Mouse (Mus musculus): ENCODE measurements around the gene Eno1. TPM values are rescaled to one million over a fixed set of nuclear protein-coding genes. Genes with fewer than 3 reads are reported as not detected.

The Eno1 gene
- total and polyA plus RNA-seq, 3 experiments, result 1,109 to 1,985 (median 1,272) TPM

DNA sequence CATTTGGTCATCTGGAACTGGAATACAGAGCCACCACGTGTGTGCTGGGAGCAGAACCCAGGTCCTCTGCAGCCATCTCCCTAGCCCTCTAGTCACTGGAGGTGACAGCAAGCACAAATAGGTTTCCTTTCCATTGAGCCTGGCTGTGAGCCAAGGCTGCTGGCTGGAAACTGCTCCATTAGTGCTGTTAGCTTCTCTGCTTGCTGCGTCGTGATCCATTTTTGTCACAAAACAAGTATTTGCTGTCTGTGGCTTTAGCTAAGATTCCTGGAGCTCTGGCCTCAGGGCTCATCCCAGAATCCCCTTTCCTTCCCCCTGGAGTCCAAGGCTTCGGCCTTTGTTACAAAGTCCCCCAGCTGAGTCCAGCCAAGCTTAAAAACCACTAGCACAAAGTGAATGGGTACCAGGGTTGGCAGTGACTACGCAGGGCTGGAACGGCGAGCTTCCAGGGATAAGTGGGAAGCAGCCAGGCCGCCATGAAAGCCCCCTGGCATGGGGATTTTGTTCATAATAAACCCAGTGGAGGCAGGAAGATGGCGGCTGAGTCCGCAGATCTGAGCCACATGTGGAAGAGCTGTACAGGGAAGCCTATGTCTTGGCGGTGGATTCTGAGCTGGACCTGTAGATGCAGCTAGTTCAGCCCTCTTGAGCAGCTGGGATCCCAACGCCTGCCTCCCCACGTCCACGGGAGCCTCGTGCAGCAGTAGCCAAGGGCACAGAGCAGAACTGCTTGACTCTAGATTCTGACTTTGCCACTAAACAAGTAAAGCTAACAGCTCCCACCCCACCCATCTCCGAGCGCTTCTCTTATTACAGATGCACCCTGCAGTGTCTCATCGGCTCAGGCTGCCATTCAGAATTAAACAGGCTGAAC lies 14.3 kb downstream of the Eno1 start:
- Histone ChIP-seq H3K27me3 (replicated peaks) (no peaks in the 10 kb centered on the region), H3K36me3 (replicated peaks in 1 of 2; ENCODE audit: control insufficient read depth in 1 of 2, insufficient read depth in 1 of 2, low read length in 1 of 2) (peaks cover 52 to 85% of the 10 kb centered on the region in 2 experiments), H3K4me1 (ENCODE audit: control insufficient read depth in 1 of 2, insufficient read depth in 2 of 2) (no peaks in the 10 kb centered on the region), H3K4me2 (ENCODE audit: insufficient read depth, low read depth, poor library complexity, severe bottlenecking) (no peak overlapping the region), H3K9ac (ENCODE audit: insufficient read depth, low read depth) (no peak overlapping the region), H3K27ac (ENCODE audit: insufficient read depth, low read depth) (no peak overlapping the region), H3K9me3 (replicated peaks; ENCODE audit: low read length) (no peaks in the 10 kb centered on the region), H3K79me2 (replicated peaks; ENCODE audit: control insufficient read depth, extremely low read depth, insufficient read depth, poor library complexity, severe bottlenecking) (no peaks in the 10 kb centered on the region), H3K4me3 (replicated peaks in 1 of 3; ENCODE audit: low read depth in 2 of 3, low read length in 2 of 3, poor library complexity in 1 of 3) (no peak overlapping the region)
- DNase-seq (ENCODE audit: extremely low read depth), result no peak
- no peak for TF ChIP-seq CTCF (conservative IDR thresholded peaks at IDR 0.05 in 1 of 2, IDR thresholded peaks at IDR 0.05 in 1 of 2; ENCODE audit: low read depth in 2 of 2, low read length in 2 of 2)
- no peak for TF ChIP-seq UBTF (IDR thresholded peaks at IDR 0.05; ENCODE audit: low read depth, low read length)
- TF ChIP-seq IRF4 (IDR thresholded peaks at IDR 0.05; ENCODE audit: low read depth, low read length), result no peak
- no peak for TF ChIP-seq CHD1 (IDR thresholded peaks at IDR 0.05; ENCODE audit: low read depth, low read length)
- no peak for TF ChIP-seq MYC (IDR thresholded peaks at IDR 0.05; ENCODE audit: low read depth, low read length)
- peak; percentile 48 for TF ChIP-seq POLR2AphosphoS2 (IDR thresholded peaks at IDR 0.05; ENCODE audit: low read depth, low read length)
- dilution Hi-C loops (cut with MboI; ENCODE audit: extremely low pct_ligation_motif_present, extremely low pct_unique_long_range_greater_than_20kb, low sequenced_read_pairs) (no loop called here), in situ Hi-C loops (cut with MboI; ENCODE audit: low pct_ligation_motif_present, low pct_unique_long_range_greater_than_20kb, low sequenced_read_pairs) (loop anchor here (10.0 kb wide), 1 partner anchor 374 kb away; no protein-coding TSS in a partner anchor)

DNA sequence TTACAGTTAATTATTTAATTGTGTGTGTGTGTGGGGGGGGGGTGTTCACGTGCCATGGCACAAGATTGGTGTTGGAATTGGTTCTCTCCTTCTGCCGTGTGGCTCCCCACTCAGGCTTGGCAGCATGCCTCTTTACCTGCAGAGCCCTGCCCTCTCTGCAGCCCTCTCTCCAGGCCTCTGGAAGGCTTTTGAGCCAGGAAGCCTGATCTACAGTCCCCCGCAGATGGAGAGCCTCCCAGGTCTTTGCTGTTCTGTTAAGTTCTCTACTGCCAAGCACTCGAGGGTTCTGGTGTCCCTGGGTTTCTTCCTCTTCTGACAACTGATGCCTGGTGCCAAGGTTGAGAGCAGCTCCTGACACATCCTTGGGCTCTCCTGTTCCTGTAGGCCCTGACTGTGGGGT lies 17.9 kb downstream of the Eno1 start:
- no peak overlapping the region for H3K4me3 ChIP-seq (replicated peaks in 1 of 3; ENCODE audit: low read depth in 2 of 3, low read length in 2 of 3, poor library complexity in 1 of 3)
- H3K9ac ChIP-seq (ENCODE audit: insufficient read depth, low read depth), result no peak overlapping the region
- TF ChIP-seq E2F4 (IDR thresholded peaks at IDR 0.05; ENCODE audit: insufficient replicate concordance, low read depth, low read length) (no peak), JUN (IDR thresholded peaks at IDR 0.05; ENCODE audit: insufficient read depth, low read depth, low read length) (no peak), CTCF (conservative IDR thresholded peaks at IDR 0.05 in 1 of 2, IDR thresholded peaks at IDR 0.05 in 1 of 2; ENCODE audit: low read depth in 2 of 2, low read length in 2 of 2) (no peak), NRF1 (IDR thresholded peaks at IDR 0.05; ENCODE audit: low read depth, low read length) (no peak), HCFC1 (IDR thresholded peaks at IDR 0.05; ENCODE audit: low read depth, low read length) (no peak), ZKSCAN1 (IDR thresholded peaks at IDR 0.05; ENCODE audit: borderline replicate concordance, low read depth, low read length) (no peak)
- H3K4me1 ChIP-seq (ENCODE audit: control insufficient read depth in 1 of 2, insufficient read depth in 2 of 2), result 0 out of 4 replicates have a peak, but pooled peaks cover 0 to 2% of the 10 kb centered on the region in 2 experiments
- no peak for DNase-seq (ENCODE audit: extremely low read depth)
- no peaks in the 10 kb centered on the region for H3K9me3 ChIP-seq (replicated peaks; ENCODE audit: low read length)
- no peak overlapping the region for H3K4me2 ChIP-seq (ENCODE audit: insufficient read depth, low read depth, poor library complexity, severe bottlenecking)
- dilution Hi-C loops (cut with MboI; ENCODE audit: extremely low pct_ligation_motif_present, extremely low pct_unique_long_range_greater_than_20kb, low sequenced_read_pairs), result no loop called here
- no peaks in the 10 kb centered on the region for H3K79me2 ChIP-seq (replicated peaks; ENCODE audit: control insufficient read depth, extremely low read depth, insufficient read depth, poor library complexity, severe bottlenecking)
- no peak overlapping the region for H3K27ac ChIP-seq (ENCODE audit: insufficient read depth, low read depth)
- H3K36me3 ChIP-seq (replicated peaks in 1 of 2; ENCODE audit: control insufficient read depth in 1 of 2, insufficient read depth in 1 of 2, low read length in 1 of 2), result peaks cover 19 to 83% of the 10 kb centered on the region in 2 experiments
- no peaks in the 10 kb centered on the region for H3K27me3 ChIP-seq (replicated peaks)
- in situ Hi-C loops (cut with MboI; ENCODE audit: low pct_ligation_motif_present, low pct_unique_long_range_greater_than_20kb, low sequenced_read_pairs), result loop anchor here (10.0 kb wide), 1 partner anchor 370 kb away; no protein-coding TSS in a partner anchor

Data from CH12.LX (cell line).